Mouse (Mus musculus) CH12.LX (cell line): Measurements from ENCODE around the gene Camkmt. TPM values are rescaled to one million over a fixed set of nuclear protein-coding genes. Genes with fewer than 3 reads are reported as not detected.

Experiments
- DNase-seq: peaks from one replicate; pipeline ENCODE4 v3.0.0-alpha.2; 2013; ENCODE audit errors: extremely low read depth
- H3K27ac ChIP-seq: 2 replicates; pipeline ENCODE4 v1.5.1; 2012; ENCODE audit warnings: low read depth, mild to moderate bottlenecking, control low read depth, moderate library complexity; ENCODE audit not compliant: insufficient read depth
- H3K27me3 ChIP-seq: replicated peaks from 2 replicates; pipeline ENCODE3; 2012; ENCODE audit warnings: inconsistent platforms
- H3K36me3 ChIP-seq, 2 experiments: replicated peaks in 1 of 2; 2 replicates each; pipeline versions ENCODE3 to v1.6.1; 2012; ENCODE audit warnings: inconsistent platforms in 1 of 2, low read length in 1 of 2, mild to moderate bottlenecking in 1 of 2, mixed read lengths in 1 of 2, moderate library complexity in 1 of 2; ENCODE audit not compliant: control insufficient read depth in 1 of 2, insufficient read depth in 1 of 2
- H3K4me1 ChIP-seq, 2 experiments: 2 replicates each; pipeline ENCODE4 v1.6.1; 2012; ENCODE audit warnings: inconsistent platforms in 1 of 2, moderate library complexity in 1 of 2; ENCODE audit not compliant: insufficient read depth in 2 of 2, control insufficient read depth in 1 of 2
- H3K4me2 ChIP-seq: 2 replicates; pipeline ENCODE4 v1.6.1; 2012; ENCODE audit warnings: low read depth, mild to moderate bottlenecking, control low read depth; ENCODE audit not compliant: poor library complexity, insufficient read depth, severe bottlenecking
- H3K4me3 ChIP-seq, 3 experiments: fragments of 150-350 bp in 1 of 3; sonication (generic) in 1 of 3; replicated peaks in 1 of 3; 2 replicates each; pipeline versions ENCODE3 to v1.5.1; 2011 to 2012; ENCODE audit warnings: low read depth in 2 of 3, low read length in 2 of 3, mild to moderate bottlenecking in 2 of 3, moderate library complexity in 2 of 3, control low read depth in 1 of 3, improper control_type of control experiment in 1 of 3, inconsistent platforms in 1 of 3, mixed read lengths in 1 of 3; ENCODE audit not compliant: poor library complexity in 1 of 3
- H3K79me2 ChIP-seq: replicated peaks from 2 replicates; pipeline ENCODE4 v1.6.1; 2012; ENCODE audit warnings: mild to moderate bottlenecking, moderate library complexity; ENCODE audit not compliant: control insufficient read depth, poor library complexity, insufficient read depth, severe bottlenecking; ENCODE audit errors: extremely low read depth
- H3K9ac ChIP-seq: 2 replicates; pipeline ENCODE4 v1.6.1; 2012; ENCODE audit warnings: low read depth, mild to moderate bottlenecking, control low read depth, moderate library complexity; ENCODE audit not compliant: insufficient read depth
- H3K9me3 ChIP-seq: replicated peaks from 2 replicates; pipeline ENCODE3; 2012; ENCODE audit warnings: low read length, inconsistent platforms, mixed read lengths
- BHLHE40 ChIP-seq: IDR thresholded peaks from 2 replicates; pipeline ENCODE4 v1.6.1; 2011; ENCODE audit warnings: mild to moderate bottlenecking, low read depth, low read length, improper control_type of control experiment
- CHD1 ChIP-seq: IDR thresholded peaks from 2 replicates; pipeline ENCODE4 v1.6.1; 2012; ENCODE audit warnings: low read depth, low read length, improper control_type of control experiment, inconsistent platforms
- CHD2 ChIP-seq: IDR thresholded peaks from 2 replicates; pipeline ENCODE4 v1.6.1; 2011; ENCODE audit warnings: low read length, improper control_type of control experiment
- CTCF ChIP-seq, 2 experiments: IDR thresholded peaks in 1 of 2; conservative IDR thresholded peaks in 1 of 2; 2 replicates each; pipeline ENCODE4 v1.5.1; 2011 to 2012; ENCODE audit warnings: low read depth in 2 of 2, low read length in 2 of 2, improper control_type of control experiment in 1 of 2, inconsistent platforms in 1 of 2, mild to moderate bottlenecking in 1 of 2, moderate library complexity in 1 of 2
- E2F4 ChIP-seq: IDR thresholded peaks from 2 replicates; pipeline ENCODE4 v1.6.1; 2011; ENCODE audit warnings: low read depth, low read length, improper control_type of control experiment; ENCODE audit not compliant: insufficient replicate concordance
- ELF1 ChIP-seq: IDR thresholded peaks from 2 replicates; pipeline ENCODE4 v1.6.1; 2014; ENCODE audit warnings: low read depth, mild to moderate bottlenecking, inconsistent platforms, low read length, improper control_type of control experiment
- EP300 ChIP-seq: IDR thresholded peaks from 2 replicates; pipeline ENCODE4 v1.6.1; 2011; ENCODE audit warnings: low read length, improper control_type of control experiment
- ETS1 ChIP-seq: conservative IDR thresholded peaks from 2 replicates; pipeline ENCODE4 v1.6.1; 2012; ENCODE audit warnings: low read depth, mild to moderate bottlenecking, inconsistent platforms, low read length, improper control_type of control experiment, moderate library complexity
- GABPA ChIP-seq: IDR thresholded peaks from 2 replicates; pipeline ENCODE4 v1.6.1; 2012; ENCODE audit warnings: low read depth, low read length, improper control_type of control experiment, inconsistent platforms; ENCODE audit not compliant: insufficient replicate concordance
- HCFC1 ChIP-seq: IDR thresholded peaks from 2 replicates; pipeline ENCODE4 v1.6.1; 2012; ENCODE audit warnings: low read depth, mild to moderate bottlenecking, inconsistent platforms, low read length, improper control_type of control experiment
- IRF4 ChIP-seq: IDR thresholded peaks from 2 replicates; pipeline ENCODE4 v1.6.1; 2014; ENCODE audit warnings: low read depth, mild to moderate bottlenecking, inconsistent platforms, low read length, improper control_type of control experiment
- JUN ChIP-seq: IDR thresholded peaks from 2 replicates; pipeline ENCODE4 v1.6.1; 2011; ENCODE audit warnings: low read depth, mild to moderate bottlenecking, low read length, improper control_type of control experiment, moderate library complexity; ENCODE audit not compliant: insufficient read depth
- JUND ChIP-seq: conservative IDR thresholded peaks from 2 replicates; pipeline ENCODE4 v1.6.1; 2011; ENCODE audit warnings: low read depth, low read length, improper control_type of control experiment
- KAT2A ChIP-seq: IDR thresholded peaks from 2 replicates; pipeline ENCODE4 v1.6.1; 2012; ENCODE audit warnings: low read length, improper control_type of control experiment, inconsistent platforms; ENCODE audit not compliant: insufficient replicate concordance
- MAFK ChIP-seq: IDR thresholded peaks from 2 replicates; pipeline ENCODE4 v1.6.1; 2011; ENCODE audit warnings: low read length, improper control_type of control experiment; ENCODE audit not compliant: insufficient replicate concordance
- MAX ChIP-seq: IDR thresholded peaks from 2 replicates; pipeline ENCODE4 v1.6.1; 2011; ENCODE audit warnings: low read length, improper control_type of control experiment
- MAZ ChIP-seq: IDR thresholded peaks from 2 replicates; pipeline ENCODE4 v1.6.1; 2012; ENCODE audit warnings: low read depth, mild to moderate bottlenecking, inconsistent platforms, low read length, improper control_type of control experiment, moderate library complexity
- MEF2A ChIP-seq: IDR thresholded peaks from 2 replicates; pipeline ENCODE4 v1.6.1; 2014; ENCODE audit warnings: low read depth, mild to moderate bottlenecking, inconsistent platforms, low read length, improper control_type of control experiment, borderline replicate concordance
- MXI1 ChIP-seq: IDR thresholded peaks from 2 replicates; pipeline ENCODE4 v1.6.1; 2011; ENCODE audit warnings: mild to moderate bottlenecking, low read depth, low read length, improper control_type of control experiment
- MYC ChIP-seq: IDR thresholded peaks from 2 replicates; pipeline ENCODE4 v1.6.1; 2011; ENCODE audit warnings: low read depth, mild to moderate bottlenecking, improper control_type of control experiment, low read length
- NELFE ChIP-seq: IDR thresholded peaks from 2 replicates; pipeline ENCODE4 v1.6.1; 2011; ENCODE audit warnings: low read depth, low read length, improper control_type of control experiment
- NRF1 ChIP-seq: IDR thresholded peaks from 2 replicates; pipeline ENCODE4 v1.6.1; 2014; ENCODE audit warnings: low read depth, mild to moderate bottlenecking, inconsistent platforms, low read length, improper control_type of control experiment, moderate library complexity
- PAX5 ChIP-seq: IDR thresholded peaks from 2 replicates; pipeline ENCODE4 v1.6.1; 2012; ENCODE audit warnings: low read length, inconsistent platforms, mixed read lengths
- POLR2A ChIP-seq: IDR thresholded peaks from 2 replicates; pipeline ENCODE4 v1.6.1; 2011; ENCODE audit warnings: low read depth, mild to moderate bottlenecking, improper control_type of control experiment, low read length
- POLR2AphosphoS2 ChIP-seq: IDR thresholded peaks from 2 replicates; pipeline ENCODE4 v1.6.1; 2011; ENCODE audit warnings: low read depth, low read length, improper control_type of control experiment
- RAD21 ChIP-seq: IDR thresholded peaks from 2 replicates; pipeline ENCODE4 v1.6.1; 2011; ENCODE audit warnings: low read depth, mild to moderate bottlenecking, low read length, improper control_type of control experiment, moderate library complexity
- SIN3A ChIP-seq: IDR thresholded peaks from 2 replicates; pipeline ENCODE4 v1.6.1; 2012; ENCODE audit warnings: low read length, improper control_type of control experiment, inconsistent platforms
- SMC3 ChIP-seq: IDR thresholded peaks from 2 replicates; pipeline ENCODE4 v1.6.1; 2011; ENCODE audit warnings: low read depth, low read length, improper control_type of control experiment
- TBP ChIP-seq: conservative IDR thresholded peaks from 2 replicates; pipeline ENCODE4 v1.6.1; 2011; ENCODE audit warnings: low read depth, low read length, improper control_type of control experiment
- TCF12 ChIP-seq: IDR thresholded peaks from 2 replicates; pipeline ENCODE4 v1.6.1; 2014; ENCODE audit warnings: low read depth, mild to moderate bottlenecking, inconsistent platforms, low read length, improper control_type of control experiment
- UBTF ChIP-seq: IDR thresholded peaks from 2 replicates; pipeline ENCODE4 v1.6.1; 2012; ENCODE audit warnings: low read depth, mild to moderate bottlenecking, inconsistent platforms, low read length, improper control_type of control experiment, moderate library complexity
- USF1 ChIP-seq: IDR thresholded peaks from 2 replicates; pipeline ENCODE4 v1.6.1; 2014; ENCODE audit warnings: low read depth, mild to moderate bottlenecking, inconsistent platforms, low read length, improper control_type of control experiment
- USF2 ChIP-seq: conservative IDR thresholded peaks from 2 replicates; pipeline ENCODE4 v1.6.1; 2011; ENCODE audit warnings: low read depth, low read length, improper control_type of control experiment
- ZC3H11A ChIP-seq: IDR thresholded peaks from 2 replicates; pipeline ENCODE4 v1.6.1; 2012; ENCODE audit warnings: low read depth, mild to moderate bottlenecking, inconsistent platforms, low read length, improper control_type of control experiment
- ZKSCAN1 ChIP-seq: IDR thresholded peaks from 2 replicates; pipeline ENCODE4 v1.6.1; 2012; ENCODE audit warnings: low read depth, inconsistent platforms, low read length, improper control_type of control experiment, borderline replicate concordance
- ZMIZ1 ChIP-seq: IDR thresholded peaks from 2 replicates; pipeline ENCODE4 v1.6.1; 2012; ENCODE audit warnings: low read depth, mild to moderate bottlenecking, inconsistent platforms, low read length, improper control_type of control experiment
- ZNF384 ChIP-seq: IDR thresholded peaks from 2 replicates; pipeline ENCODE4 v1.6.1; 2012; ENCODE audit warnings: low read depth, low read length, improper control_type of control experiment, inconsistent platforms
- dilution Hi-C: fragments of 300-500 bp; cut with MboI; formaldehyde crosslinking; loops from 2 replicates; pipeline ENCODE4 v1.14.3; 2020; ENCODE audit warnings: low sequenced_read_pairs; ENCODE audit not compliant: extremely low pct_unique_long_range_greater_than_20kb, extremely low pct_ligation_motif_present
- in situ Hi-C: fragments of 300-500 bp; cut with MboI; formaldehyde crosslinking; loops from 3 replicates; pipeline ENCODE4 v1.14.3; 2019; ENCODE audit warnings: low sequenced_read_pairs, low pct_ligation_motif_present, low pct_unique_long_range_greater_than_20kb, mixed read lengths
- polyA plus RNA-seq: library from polyadenylated mRNA; unstranded; fragments of >175 nt; gene quantifications from 2 replicates; pipeline ENCODE4 v1.2.1, GENCODE M21; 2012; ENCODE audit warnings: low read depth; ENCODE audit not compliant: insufficient read length
- total RNA-seq, 2 experiments: library from RNA; depleted of rRNA; stranded (reverse); fragments of 300-350 nt in 1 of 2; fragments of >200 nt in 1 of 2; gene quantifications; 2 replicates each; pipeline ENCODE4 v1.2.3; 2012 to 2014

Gene Camkmt
- total RNA-seq (2012; rRNA removed) (1.5 and 1.6 TPM in 2 replicates), total RNA-seq (2014; rRNA removed) (1.7 and 1.8 TPM in 2 replicates), polyA plus RNA-seq (3.5 and 4.4 TPM in 2 replicates)

- peak; percentile 97 for DNase-seq
- Histone ChIP-seq H3K36me3 (peaks cover 2 to 6% of the 10 kb centered on the region in 2 experiments), H3K9ac (peak within 1 kb of the TSS; percentile 72), H3K9me3 (no peaks in the 10 kb centered on the region), H3K4me3 (peak within 1 kb of the TSS; percentile 89 to 97 (median 93)), H3K79me2 (no peaks in the 10 kb centered on the region), H3K4me1 (peaks cover 8 to 34% of the 10 kb centered on the region in 2 experiments; a peak in 3 of 4 replicates), H3K27ac (peak within 1 kb of the TSS; percentile 25), H3K4me2 (peak within 1 kb of the TSS; percentile 93), H3K27me3 (no peaks in the 10 kb centered on the region)
- dilution Hi-C loops (no loop called here), in situ Hi-C loops (no loop called here)
- TF ChIP-seq CHD2, result no peak; the same call in 1 of the 2 replicates
- TF ChIP-seq ZMIZ1, result 0 out of 2 replicates have a peak, but pooled peaks have one; percentile 19
- peak; percentile 91 for TF ChIP-seq HCFC1
- no peak for TF ChIP-seq EP300
- TF ChIP-seq IRF4, result peak; percentile 55
- 0 out of 2 replicates have a peak, but pooled peaks have one; percentile 56 for TF ChIP-seq E2F4
- TF ChIP-seq ZNF384, result no peak
- TF ChIP-seq CTCF (conservative IDR thresholded peaks at IDR 0.05 in 1 of 2, IDR thresholded peaks at IDR 0.05 in 1 of 2; ENCODE audit: low read depth in 2 of 2, low read length in 2 of 2), result no peak
- peak; percentile 98 for TF ChIP-seq SIN3A
- no peak for TF ChIP-seq JUND
- TF ChIP-seq ZC3H11A, result no peak
- peak; percentile 84; the same call in 1 of the 2 replicates for TF ChIP-seq MAZ
- no peak; the same call in 1 of the 2 replicates for TF ChIP-seq GABPA
- no peak for TF ChIP-seq PAX5
- TF ChIP-seq MAFK, result no peak
- TF ChIP-seq KAT2A, result peak; percentile 72; the same call in 1 of the 2 replicates
- peak; percentile 43 for TF ChIP-seq POLR2A
- 0 out of 2 replicates have a peak, but pooled peaks have one; percentile 22 for TF ChIP-seq TCF12
- no peak for TF ChIP-seq CHD1
- TF ChIP-seq UBTF, result 0 out of 2 replicates have a peak, but pooled peaks have one; percentile 23
- TF ChIP-seq NELFE, result peak; percentile 65
- no peak for TF ChIP-seq USF2
- no peak for TF ChIP-seq ZKSCAN1
- no peak for TF ChIP-seq JUN
- TF ChIP-seq TBP, result no peak
- no peak for TF ChIP-seq ETS1
- no peak for TF ChIP-seq POLR2AphosphoS2
- no peak for TF ChIP-seq SMC3
- TF ChIP-seq MYC, result peak; percentile 87
- peak; percentile 93 for TF ChIP-seq MXI1
- no peak for TF ChIP-seq USF1
- no peak for TF ChIP-seq RAD21
- TF ChIP-seq MAX, result peak; percentile 73
- peak; percentile 97 for TF ChIP-seq ELF1
- 0 out of 2 replicates have a peak, but pooled peaks have one; percentile 12 for TF ChIP-seq MEF2A
- peak; percentile 83 for TF ChIP-seq NRF1
- TF ChIP-seq BHLHE40, result peak; percentile 41; the same call in 1 of the 2 replicates
Observed at GRCm38 (mm10) chr17:85090120-85091099, at the start of gene Camkmt, which contains the start of gene Prepl. Camkmt (plus strand) TSS chr17:85090552. Prepl (minus strand) TSS chr17:85090241.
